Mouse (Mus musculus): ENCODE results near the gene Baz1b. TPM values are rescaled to one million over a fixed set of nuclear protein-coding genes. Genes with fewer than 3 reads are reported as not detected.

The Baz1b gene
- polyA plus RNA-seq, 1 experiment, result 14.7 TPM

GRCm38 (mm10) chr5:135256166-135256565, 69.1 kb downstream of the Baz1b start:
- Histone ChIP-seq H3K4me3 (ENCODE audit: low read depth, low read length) (no peak overlapping the region), H3K36me3 (ENCODE audit: control insufficient read depth, insufficient read depth, low read length) (no peaks in the 10 kb centered on the region), H3K27me3 (ENCODE audit: control insufficient read depth, insufficient read depth, low read length) (no peaks in the 10 kb centered on the region), H3K4me1 (ENCODE audit: control insufficient read depth, insufficient read depth, insufficient read length, low read length) (peaks cover 2% of the 10 kb centered on the region; the same call in 1 of the 2 replicates), H3K27ac (ENCODE audit: insufficient read depth, low read depth, low read length) (no peak overlapping the region)
- TF ChIP-seq POLR2A (IDR thresholded peaks at IDR 0.05; ENCODE audit: low read depth, low read length) (no peak), CTCF (IDR thresholded peaks at IDR 0.05; ENCODE audit: extremely low read depth, insufficient read length, insufficient replicate concordance, low read depth, low read length) (no peak)
- WGBS, result 85% methylated on average over 3 of the region's 3 CpGs

DNA sequence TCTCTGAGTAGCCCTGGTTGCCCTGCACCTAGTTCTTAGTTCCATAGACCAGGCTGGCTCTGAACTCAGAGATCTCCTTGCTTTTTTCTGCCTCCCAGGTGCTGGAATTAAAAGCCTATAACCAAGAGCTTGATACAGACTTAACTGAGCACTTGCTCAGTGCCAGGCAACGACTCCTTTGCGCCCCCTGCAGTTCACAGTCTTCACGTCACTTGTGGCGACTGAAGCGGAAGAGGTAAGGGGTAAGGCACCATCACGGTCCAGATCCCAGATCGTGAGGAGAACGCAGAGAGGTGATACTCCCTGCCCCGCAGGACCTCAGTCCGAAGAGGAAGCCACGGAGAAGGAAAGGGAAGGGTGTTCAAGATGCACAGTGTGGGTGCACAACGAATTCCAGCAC, 70.5 kb downstream of the Baz1b start:
- H3K4me1 ChIP-seq (ENCODE audit: control insufficient read depth, insufficient read depth, insufficient read length, low read length), result no peaks in the 10 kb centered on the region
- H3K27me3 ChIP-seq (ENCODE audit: control insufficient read depth, insufficient read depth, low read length), result no peaks in the 10 kb centered on the region
- no peak; the same call in 1 of the 2 replicates for TF ChIP-seq CTCF (IDR thresholded peaks at IDR 0.05; ENCODE audit: extremely low read depth, insufficient read length, insufficient replicate concordance, low read depth, low read length)
- no peak for TF ChIP-seq POLR2A (IDR thresholded peaks at IDR 0.05; ENCODE audit: low read depth, low read length)
- H3K4me3 ChIP-seq (ENCODE audit: low read depth, low read length), result no peak overlapping the region
- no peaks in the 10 kb centered on the region for H3K36me3 ChIP-seq (ENCODE audit: control insufficient read depth, insufficient read depth, low read length)
- no peak overlapping the region for H3K27ac ChIP-seq (ENCODE audit: insufficient read depth, low read depth, low read length)
- 84% methylated on average over 12 of the region's 12 CpGs for WGBS

GRCm38 (mm10) chr5:135258280-135259150, 71.5 kb downstream of the Baz1b start:
- no peak overlapping the region for H3K4me3 ChIP-seq (ENCODE audit: low read depth, low read length)
- TF ChIP-seq POLR2A (IDR thresholded peaks at IDR 0.05; ENCODE audit: low read depth, low read length) (no peak), CTCF (IDR thresholded peaks at IDR 0.05; ENCODE audit: extremely low read depth, insufficient read length, insufficient replicate concordance, low read depth, low read length) (no peak)
- no peaks in the 10 kb centered on the region for H3K36me3 ChIP-seq (ENCODE audit: control insufficient read depth, insufficient read depth, low read length)
- H3K27ac ChIP-seq (ENCODE audit: insufficient read depth, low read depth, low read length), result no peak overlapping the region
- WGBS, result 58% methylated on average over 30 of the region's 30 CpGs
- H3K27me3 ChIP-seq (ENCODE audit: control insufficient read depth, insufficient read depth, low read length), result no peaks in the 10 kb centered on the region
- H3K4me1 ChIP-seq (ENCODE audit: control insufficient read depth, insufficient read depth, insufficient read length, low read length), result no peaks in the 10 kb centered on the region

DNA sequence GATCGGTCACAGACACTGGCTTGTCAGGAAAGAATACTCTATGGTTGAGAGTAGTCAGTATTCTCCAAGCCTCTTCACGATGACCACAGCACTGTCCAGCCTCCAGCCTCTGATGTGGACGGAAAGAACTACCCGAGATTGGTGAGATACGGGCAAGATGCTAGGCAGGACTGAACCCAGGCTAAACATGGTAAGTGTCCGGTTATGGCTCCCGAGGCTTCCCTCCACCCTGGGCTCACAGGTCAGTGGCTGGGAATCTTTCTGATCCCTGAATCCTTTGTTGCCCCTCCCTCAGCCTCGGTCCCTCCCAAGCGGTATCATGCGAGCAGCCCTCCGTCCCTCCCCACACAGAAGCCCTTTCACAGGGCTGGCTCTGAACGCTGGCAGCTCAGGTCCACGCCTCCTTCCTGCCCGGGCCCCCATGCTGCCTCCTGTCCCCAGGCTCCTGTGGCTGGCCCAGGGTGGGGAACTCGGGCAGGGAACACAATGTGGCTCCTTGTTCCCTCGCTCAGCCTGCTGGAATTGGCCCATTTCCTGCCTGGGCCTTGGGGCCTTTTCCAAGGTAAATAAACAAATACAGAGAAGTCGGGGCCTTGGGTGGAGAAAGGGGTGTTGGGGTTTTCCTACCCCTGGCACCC, 76.9 kb downstream of the Baz1b start:
- Histone ChIP-seq H3K4me3 (ENCODE audit: low read depth, low read length) (no peak overlapping the region), H3K36me3 (ENCODE audit: control insufficient read depth, insufficient read depth, low read length) (no peaks in the 10 kb centered on the region), H3K27ac (ENCODE audit: insufficient read depth, low read depth, low read length) (no peak overlapping the region), H3K27me3 (ENCODE audit: control insufficient read depth, insufficient read depth, low read length) (no peaks in the 10 kb centered on the region), H3K4me1 (ENCODE audit: control insufficient read depth, insufficient read depth, insufficient read length, low read length) (peaks cover 5% of the 10 kb centered on the region; the same call in 1 of the 2 replicates)
- no peak for TF ChIP-seq POLR2A (IDR thresholded peaks at IDR 0.05; ENCODE audit: low read depth, low read length)
- no peak for TF ChIP-seq CTCF (IDR thresholded peaks at IDR 0.05; ENCODE audit: extremely low read depth, insufficient read length, insufficient replicate concordance, low read depth, low read length)
- WGBS, result 12% methylated on average over 17 of the region's 17 CpGs

DNA sequence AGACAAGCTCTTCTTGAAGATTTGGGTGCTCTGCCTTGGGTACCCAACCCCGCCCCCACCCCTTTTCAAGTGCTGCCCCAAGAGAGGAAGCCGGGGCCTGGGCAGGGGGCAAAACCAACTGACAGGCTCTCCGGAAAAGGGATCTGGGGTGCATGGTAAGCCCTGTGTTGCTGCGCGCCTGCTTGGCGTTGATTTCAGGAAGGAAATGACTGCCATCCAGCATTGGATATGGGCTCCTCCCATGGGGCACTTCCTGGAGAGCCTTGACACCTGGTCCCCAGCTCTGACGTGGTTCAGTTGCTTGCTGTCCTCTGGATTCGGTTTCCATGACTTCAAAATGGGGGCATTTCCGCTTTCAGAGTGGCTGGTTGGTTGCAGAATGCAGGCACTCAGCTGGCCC, 77.5 kb downstream of the Baz1b start:
- Histone ChIP-seq H3K27ac (ENCODE audit: insufficient read depth, low read depth, low read length) (no peak overlapping the region), H3K4me3 (ENCODE audit: low read depth, low read length) (no peak overlapping the region), H3K36me3 (ENCODE audit: control insufficient read depth, insufficient read depth, low read length) (no peaks in the 10 kb centered on the region), H3K27me3 (ENCODE audit: control insufficient read depth, insufficient read depth, low read length) (no peaks in the 10 kb centered on the region), H3K4me1 (ENCODE audit: control insufficient read depth, insufficient read depth, insufficient read length, low read length) (peaks cover 5% of the 10 kb centered on the region; the same call in 1 of the 2 replicates)
- 15% methylated on average over 9 of the region's 9 CpGs for WGBS
- TF ChIP-seq CTCF (IDR thresholded peaks at IDR 0.05; ENCODE audit: extremely low read depth, insufficient read length, insufficient replicate concordance, low read depth, low read length) (no peak), POLR2A (IDR thresholded peaks at IDR 0.05; ENCODE audit: low read depth, low read length) (no peak)

DNA sequence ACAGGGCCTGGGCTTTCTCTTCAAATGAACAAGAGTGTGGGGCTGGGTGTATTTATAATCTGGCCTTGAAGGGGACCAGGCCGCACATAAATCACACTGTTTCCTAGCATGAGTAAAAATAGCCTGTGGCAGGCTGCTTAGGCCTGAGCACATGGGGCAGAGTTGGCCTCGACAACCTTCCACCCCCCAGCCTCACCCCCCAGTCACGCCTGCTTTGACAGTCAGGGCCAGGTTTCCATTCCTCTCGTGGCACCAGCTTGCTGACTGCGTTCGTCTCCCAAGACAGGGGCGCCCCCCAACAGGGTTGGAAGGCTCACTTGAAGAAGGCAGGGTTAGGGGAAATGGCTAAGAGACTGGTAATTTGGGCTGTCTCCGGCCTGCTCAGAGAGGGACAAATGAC, 82.4 kb downstream of the Baz1b start:
- Histone ChIP-seq H3K4me1 (ENCODE audit: control insufficient read depth, insufficient read depth, insufficient read length, low read length) (no peaks in the 10 kb centered on the region), H3K27ac (ENCODE audit: insufficient read depth, low read depth, low read length) (no peak overlapping the region), H3K4me3 (ENCODE audit: low read depth, low read length) (no peak overlapping the region), H3K36me3 (ENCODE audit: control insufficient read depth, insufficient read depth, low read length) (no peaks in the 10 kb centered on the region), H3K27me3 (ENCODE audit: control insufficient read depth, insufficient read depth, low read length) (no peaks in the 10 kb centered on the region)
- WGBS, result 80% methylated on average over 8 of the region's 8 CpGs
- TF ChIP-seq POLR2A (IDR thresholded peaks at IDR 0.05; ENCODE audit: low read depth, low read length), result no peak
- TF ChIP-seq CTCF (IDR thresholded peaks at IDR 0.05; ENCODE audit: extremely low read depth, insufficient read length, insufficient replicate concordance, low read depth, low read length), result no peak

- Histone ChIP-seq H3K4me3 (ENCODE audit: low read depth, low read length) (no peak overlapping the region), H3K36me3 (ENCODE audit: control insufficient read depth, insufficient read depth, low read length) (no peaks in the 10 kb centered on the region), H3K4me1 (ENCODE audit: control insufficient read depth, insufficient read depth, insufficient read length, low read length) (no peaks in the 10 kb centered on the region), H3K27ac (ENCODE audit: insufficient read depth, low read depth, low read length) (no peak overlapping the region), H3K27me3 (ENCODE audit: control insufficient read depth, insufficient read depth, low read length) (no peaks in the 10 kb centered on the region)
- TF ChIP-seq POLR2A (IDR thresholded peaks at IDR 0.05; ENCODE audit: low read depth, low read length), result no peak
- TF ChIP-seq CTCF (IDR thresholded peaks at IDR 0.05; ENCODE audit: extremely low read depth, insufficient read length, insufficient replicate concordance, low read depth, low read length), result no peak
- WGBS, result 76% methylated on average over 4 of the region's 4 CpGs
Observed at GRCm38 (mm10) chr5:135270361-135270760, 83.3 kb downstream of the Baz1b start.

All from small intestine, adult 2 months (tissue).